Mouse (Mus musculus): ENCODE results near the gene Ntn4.
"Not testable (repeated sequence)": the region's sequence is repeated elsewhere in the genome, so short reads cannot be mapped to it uniquely, and the experiment has no call there.

Ntn4 gene

DNA sequence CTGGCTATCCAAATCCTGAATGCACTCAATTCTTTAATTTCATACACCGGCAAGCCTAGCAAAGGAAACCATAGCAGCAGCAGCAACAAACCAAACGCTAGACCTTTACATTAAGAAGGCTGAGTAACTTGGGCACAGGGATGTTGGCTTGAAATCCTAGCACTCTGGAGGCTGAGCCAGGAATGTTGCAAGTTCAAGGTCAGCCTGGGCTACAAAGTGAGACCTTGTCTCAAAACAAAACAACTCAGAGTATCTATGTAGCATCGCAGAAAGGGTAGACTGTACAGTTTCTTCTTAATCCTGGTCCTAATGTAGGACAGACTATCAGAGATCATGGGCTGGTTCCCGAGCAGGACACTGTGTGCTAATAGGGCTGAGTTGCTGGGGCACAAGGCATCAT is 43.4 kb downstream of the Ntn4 start:
- no peak for DNase-seq (ENCODE audit: low read depth, low spot score)

DNA sequence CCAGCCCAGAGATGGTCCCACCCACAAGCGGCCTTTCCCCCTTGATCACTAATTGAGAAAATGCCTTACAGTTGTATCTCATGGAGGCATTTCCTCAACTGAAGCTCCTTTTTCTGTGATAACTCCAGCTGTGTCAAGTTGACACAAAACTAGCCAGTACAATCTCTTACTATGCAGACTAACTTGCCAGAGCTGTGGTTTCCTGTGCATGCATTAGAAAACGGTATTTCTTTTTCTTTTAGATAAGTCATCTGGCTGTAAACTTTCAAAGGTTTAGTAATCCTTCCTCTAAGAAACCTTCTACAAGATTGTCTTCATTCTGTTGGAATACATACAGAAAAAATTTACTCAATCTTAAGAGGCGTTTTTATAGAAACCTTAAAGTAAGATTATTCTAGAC is 44.9 kb downstream of the Ntn4 start:
- not testable (repeated sequence) for DNase-seq (ENCODE audit: low read depth, low spot score)

DNA sequence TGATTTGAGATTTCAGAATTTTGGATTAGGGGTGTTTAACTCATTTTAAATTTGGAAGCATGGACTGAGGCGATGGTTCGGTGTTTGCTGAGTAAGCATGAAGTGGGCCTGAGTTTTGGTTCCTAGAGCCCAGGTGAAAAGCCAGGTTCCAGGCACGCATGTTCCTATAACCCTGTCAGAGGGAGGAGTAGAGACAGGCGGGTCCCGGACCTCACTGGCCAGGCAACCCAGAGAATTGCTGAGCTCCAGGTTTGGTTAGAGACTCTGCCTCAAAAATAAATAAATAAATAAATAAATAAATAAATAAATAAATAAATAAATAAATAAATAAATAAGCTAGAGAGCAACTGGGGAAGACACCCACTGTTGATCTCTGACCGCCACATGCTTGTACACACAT is 46.1 kb downstream of the Ntn4 start:
- DNase-seq (ENCODE audit: low read depth, low spot score), result no peak

DNA sequence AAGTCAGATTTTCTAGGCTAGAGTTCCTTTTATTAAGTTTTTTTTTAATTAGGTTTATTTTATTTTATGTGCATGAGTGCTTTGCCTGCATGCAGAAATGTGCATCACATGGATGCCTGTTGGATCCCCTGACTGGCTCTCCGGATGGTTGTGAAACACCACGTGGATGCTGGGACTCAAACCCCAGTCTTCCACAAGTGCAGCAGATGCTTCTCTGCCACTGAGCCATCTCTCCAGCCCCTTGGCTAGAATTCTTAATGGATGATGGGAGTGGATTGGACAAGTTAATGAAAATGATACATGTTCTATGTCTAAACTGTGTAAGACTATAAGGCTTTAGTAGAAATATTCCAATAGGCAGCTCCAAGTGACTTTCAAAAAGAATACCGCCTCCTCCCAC is 47.3 kb downstream of the Ntn4 start:
- no peak for DNase-seq (ENCODE audit: low read depth, low spot score)

DNA sequence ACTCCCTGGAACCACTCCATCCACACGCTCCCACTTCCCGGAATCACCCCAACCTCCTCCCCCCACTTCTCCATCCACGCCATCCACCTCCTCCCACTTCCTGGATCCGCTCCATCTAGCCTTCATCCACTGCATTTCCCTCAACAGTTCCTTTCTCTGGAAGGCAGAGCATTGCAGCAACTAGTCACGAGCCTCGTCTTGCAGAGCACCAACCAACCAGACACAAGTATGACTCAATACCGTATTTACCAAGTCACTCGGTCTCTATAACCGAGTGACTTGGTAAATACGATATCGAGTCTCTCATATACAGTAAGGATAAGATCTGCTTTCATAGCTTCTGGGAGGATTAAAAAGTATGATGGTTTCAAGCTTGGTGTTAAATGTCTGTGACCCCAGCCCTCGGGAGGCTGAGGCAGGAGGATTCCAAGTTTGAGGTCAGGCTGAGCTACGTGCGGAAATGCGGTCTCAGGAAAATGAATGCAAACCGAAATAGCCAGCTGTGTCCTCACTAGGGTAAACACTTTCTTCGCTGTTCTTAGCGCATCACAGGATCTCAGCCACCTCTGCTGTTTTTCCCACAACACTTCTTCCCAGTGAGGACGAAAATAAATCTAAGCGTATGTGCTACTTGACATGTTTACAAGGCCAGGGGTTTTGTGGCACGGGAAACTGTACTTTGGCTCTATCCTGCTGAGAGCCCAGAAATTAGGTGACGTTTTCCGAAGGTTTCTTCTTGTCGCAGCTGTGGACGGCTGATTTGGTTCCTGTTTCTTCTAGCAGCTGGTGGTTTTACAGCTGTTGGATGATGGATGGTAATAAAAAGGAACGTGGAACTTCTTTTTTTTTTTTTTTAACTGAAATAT is 48.1 kb downstream of the Ntn4 start:
- no peak for DNase-seq (ENCODE audit: low read depth, low spot score)

DNA sequence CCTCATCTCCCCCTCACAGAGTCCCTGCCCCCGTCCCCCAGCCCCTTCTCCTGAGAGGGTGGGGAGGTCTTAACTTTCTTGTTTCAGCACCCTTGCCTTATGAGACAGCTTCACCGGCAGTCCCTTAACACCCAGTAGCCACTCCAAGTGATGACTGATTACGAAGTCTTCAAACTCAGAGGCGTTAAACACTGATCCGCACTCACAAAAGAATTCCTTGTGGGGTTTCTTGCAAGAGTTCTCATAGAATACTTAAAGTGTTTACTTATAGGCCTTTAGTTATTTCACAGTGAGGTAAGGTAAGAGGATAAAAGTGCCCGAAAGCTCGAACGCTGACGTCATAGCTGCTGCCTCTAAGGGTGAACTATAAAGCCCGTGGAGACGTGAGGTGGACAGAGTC is 50.9 kb downstream of the Ntn4 start:
- DNase-seq (ENCODE audit: low read depth, low spot score), result no peak

DNA sequence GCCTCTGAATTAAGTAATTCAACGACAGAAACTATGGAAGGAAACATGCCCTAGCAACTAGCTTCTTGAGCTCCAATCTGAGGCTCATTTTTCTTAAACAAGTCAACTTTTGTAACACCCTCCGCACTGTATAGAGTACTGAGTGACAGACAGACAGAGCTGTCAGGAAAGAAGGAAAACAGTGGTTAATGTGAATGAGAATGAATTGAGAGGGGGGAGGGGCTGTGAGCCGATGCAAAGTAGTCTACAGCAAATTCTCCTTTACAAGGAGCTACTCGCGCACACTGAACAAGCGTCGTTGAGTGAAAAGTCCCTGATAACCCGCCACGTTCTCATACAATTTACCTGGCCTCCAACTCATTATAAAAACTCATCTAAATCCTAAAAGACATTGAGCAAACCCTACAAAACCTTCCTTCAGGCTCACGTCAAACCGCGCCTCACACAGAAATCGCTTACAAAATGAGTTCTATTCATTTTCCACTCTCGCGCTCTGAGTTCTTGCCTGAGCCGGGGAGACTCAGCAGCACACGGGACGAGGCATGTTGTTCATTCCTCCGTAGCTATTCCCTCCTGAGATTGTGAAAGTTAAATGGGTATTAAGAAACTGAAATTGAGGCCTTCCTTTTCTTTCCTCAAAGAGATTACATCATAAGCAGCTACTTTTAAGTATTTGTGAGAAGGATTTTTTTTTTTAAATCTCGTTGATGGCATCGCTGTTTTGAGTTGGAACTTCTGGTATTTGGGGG is 54.7 kb downstream of the Ntn4 start:
- no peak for DNase-seq (ENCODE audit: low read depth, low spot score)

DNA sequence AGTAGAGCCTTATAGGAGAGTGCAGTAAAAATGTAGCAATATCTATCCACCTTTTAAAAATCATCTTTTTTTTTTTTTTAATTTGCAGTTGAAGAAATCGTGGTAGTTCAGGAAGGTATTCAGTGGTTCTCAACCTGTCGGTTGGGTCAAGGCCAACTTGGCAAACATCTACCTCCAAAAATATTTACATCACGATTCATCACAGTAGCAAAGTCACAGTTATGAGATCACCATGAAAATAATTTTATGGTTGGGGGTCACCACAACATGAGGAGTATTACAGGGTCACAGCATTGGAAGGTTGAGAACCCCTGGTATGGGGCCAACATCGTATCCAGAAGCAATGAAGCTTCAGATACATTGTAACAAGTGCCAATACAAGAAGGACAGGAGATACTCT is 55.5 kb downstream of the Ntn4 start:
- no peak for DNase-seq (ENCODE audit: low read depth, low spot score)

DNA sequence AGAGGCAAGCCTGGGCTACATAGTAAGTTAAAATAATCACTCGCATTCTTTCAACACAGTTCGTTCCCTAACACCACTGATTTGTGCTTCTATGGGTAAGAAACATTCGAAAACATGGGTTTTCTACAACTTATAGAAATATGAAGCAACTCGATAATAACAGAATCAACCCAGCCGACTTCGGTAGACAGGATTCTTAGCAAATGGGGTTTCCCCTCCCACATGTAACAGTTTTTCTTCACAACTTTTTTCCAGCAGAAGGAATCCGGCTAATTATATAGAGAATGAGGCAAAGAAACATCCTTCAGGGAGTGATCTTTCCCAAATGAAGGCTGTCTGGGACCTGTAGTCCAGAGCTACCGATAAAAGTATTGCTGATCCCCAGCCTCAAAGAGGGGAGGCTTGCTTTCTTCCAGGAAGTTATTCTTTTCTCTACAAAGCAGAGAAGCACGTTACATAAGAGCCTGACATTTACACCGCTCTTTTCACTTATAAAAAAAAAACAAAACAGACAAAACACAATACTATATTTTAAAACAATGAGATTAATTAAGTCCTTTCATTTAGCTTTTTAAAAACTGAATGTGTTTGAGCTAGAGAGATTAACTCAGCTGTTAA is 57.5 kb downstream of the Ntn4 start:
- no peak for DNase-seq (ENCODE audit: low read depth, low spot score)

DNA sequence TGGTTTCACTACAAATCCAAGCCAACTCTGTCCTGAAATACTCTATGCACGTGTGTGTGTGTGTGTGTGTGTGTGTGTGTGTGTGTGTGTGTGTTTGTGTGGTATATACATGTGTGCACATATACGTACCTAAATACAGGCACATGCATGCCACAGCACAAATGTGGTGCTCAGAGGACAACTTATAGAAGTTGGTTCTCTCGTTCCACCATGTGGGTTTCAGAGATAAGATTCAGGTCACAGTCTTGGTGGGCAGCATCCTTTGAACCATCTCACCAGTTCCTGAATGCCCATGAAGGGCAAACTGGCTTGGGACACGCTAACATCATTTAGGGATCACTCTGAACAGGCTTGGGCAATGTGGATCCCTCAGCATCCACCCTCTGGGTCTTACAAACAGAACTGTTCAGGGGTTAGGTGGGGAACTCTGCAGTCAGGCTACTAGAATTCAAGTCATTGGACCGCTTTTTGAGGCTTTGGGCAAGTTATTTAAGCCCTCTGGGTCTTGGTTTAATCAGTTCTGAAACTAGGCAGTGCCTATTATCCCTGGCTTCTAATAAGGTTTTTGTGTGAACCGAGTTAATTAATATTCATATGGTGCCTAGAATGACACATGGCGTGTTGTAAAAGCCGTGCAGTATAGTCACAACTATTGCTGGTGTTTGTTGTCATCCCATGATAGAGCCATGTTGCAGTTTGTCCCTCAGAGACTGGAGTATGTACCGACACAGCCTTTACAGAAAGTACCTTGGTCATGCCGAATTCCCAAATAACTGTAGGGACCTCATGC is 59.4 kb downstream of the Ntn4 start:
- no peak for DNase-seq (ENCODE audit: low read depth, low spot score)

DNA sequence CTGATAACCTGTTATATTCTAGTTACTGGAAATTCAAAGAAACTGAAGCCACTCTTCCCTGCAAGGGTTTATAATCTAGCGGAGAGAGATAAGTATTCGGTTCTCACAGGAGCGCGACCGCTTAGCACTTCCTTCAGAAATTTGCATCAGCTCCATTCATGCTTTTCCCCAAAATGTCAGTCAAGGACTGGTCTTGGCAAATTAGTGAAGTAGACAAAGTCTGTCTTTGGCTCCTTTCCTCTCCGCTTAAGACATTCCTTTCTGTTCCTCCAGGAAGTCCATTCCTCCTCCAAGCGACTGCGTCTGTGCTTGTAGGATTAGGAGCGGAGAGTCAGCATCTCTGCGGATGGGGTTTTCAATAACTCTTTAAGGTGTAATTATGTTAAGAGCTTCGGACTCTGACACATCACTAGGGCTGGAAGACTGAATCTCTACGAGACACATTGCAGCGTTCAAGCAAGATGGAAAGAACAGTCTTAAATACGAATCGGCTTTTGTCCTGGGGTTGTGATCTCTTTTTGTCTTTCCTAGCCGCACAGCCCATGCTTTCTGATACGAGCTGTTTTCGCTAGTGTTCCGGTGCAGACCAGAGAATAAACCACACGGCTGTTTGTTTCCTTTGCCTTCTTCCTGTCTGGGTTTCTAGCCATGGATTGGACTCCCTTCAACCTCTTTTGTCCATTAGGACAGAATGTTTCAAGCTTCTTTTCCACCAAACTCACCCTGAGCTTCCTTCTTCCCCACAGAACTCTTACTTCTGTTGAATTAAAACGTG is 60.3 kb downstream of the Ntn4 start:
- no peak for DNase-seq (ENCODE audit: low read depth, low spot score)

DNA sequence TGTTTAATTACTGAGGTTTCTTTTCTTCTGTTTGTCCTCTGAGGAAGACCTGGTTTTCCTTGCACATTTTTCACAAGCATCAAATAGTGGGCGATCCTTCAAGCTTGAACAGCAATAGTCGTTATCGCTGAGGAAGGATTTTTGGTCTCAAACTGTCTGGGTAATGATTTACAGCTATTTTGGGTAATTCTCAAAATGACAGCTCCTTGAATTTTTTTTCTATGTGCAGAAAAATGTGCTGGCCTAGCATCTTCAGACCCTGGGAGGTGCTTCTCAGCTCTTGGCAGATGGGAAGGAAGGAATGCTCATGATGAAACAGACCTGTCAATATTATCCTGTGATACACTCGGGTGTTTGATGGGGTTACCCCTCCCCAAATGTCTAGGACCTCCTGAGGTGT is 63.5 kb downstream of the Ntn4 start:
- no peak for DNase-seq (ENCODE audit: low read depth, low spot score)

DNA sequence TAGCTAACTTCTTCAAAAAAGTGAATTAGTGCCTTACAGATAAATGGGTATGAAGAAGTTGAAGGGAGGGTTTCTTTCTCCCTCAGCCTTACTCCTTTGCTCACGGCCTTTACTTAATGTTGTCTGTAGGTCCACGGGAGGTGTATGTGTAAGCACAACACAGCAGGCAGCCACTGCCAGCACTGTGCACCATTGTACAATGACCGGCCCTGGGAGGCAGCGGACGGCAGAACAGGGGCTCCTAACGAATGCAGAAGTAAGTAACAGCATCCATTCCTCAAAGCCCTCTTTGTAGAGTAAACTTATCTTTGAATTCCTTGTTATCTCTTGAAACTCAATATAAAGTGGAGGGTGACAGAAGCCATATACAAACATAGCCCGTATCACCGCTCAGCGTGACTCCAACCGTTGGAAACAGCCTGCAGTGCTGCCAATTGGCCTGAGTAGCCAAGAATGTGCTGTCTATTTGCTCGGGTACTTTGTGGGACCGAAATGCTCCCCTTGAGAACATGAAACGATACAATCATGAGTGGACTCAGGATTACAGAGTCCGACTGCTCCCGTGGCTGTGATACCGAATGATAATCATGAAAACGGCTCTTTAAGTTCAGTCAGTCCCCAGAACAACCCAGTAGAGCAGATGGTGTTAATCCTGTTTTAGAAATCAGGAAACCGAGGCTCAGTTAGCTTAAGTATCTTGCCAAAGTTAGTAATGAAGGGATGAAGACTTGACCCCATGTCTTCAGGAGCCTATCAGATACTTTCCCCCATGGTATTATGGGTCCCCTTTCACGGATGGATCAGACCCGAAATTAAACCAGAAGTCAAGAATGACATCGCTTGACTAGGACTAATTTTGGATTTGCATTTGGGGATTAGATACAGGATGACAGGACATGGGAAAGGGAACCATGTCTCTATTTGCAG is 66.9 kb downstream of the Ntn4 start:
- no peak for DNase-seq (ENCODE audit: low read depth, low spot score)

DNA sequence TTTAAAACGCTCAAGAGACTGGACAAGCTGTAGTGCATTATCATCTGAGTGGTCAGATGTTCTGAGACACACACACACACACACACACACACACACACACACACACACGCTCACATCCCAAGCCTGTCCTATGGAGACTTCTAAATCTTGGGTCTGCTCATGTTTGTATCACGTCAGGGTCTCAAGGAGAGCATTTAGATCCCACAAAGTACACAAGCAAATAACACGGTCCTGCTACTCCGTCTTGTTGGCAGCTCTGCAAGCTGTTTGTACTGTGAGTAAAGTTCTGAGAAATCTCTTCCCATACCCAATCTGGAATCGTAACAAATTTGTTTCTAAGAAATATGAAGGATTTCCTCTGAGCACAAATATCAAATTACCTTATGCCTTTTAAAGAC is 67.6 kb downstream of the Ntn4 start:
- DNase-seq (ENCODE audit: low read depth, low spot score), result no peak

DNA sequence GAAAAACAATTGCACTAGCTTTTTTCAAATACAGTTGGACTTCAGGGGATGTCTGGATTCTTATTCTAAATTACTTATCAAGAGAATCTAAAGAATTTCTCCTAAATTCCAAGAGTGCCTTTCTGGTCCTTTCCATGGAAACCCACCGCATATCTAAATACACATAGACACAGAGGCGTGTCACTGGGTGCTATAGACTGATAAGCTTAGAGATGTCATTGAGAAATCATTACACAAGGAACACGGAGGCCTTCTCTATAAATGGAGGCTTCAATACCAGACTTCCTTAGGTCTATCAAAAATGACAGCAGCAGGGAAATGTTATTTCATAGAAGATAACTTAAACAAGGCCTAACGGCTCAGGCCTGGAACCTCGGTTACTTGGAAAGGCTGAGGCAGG is 68.0 kb downstream of the Ntn4 start:
- DNase-seq (ENCODE audit: low read depth, low spot score), result no peak

DNA sequence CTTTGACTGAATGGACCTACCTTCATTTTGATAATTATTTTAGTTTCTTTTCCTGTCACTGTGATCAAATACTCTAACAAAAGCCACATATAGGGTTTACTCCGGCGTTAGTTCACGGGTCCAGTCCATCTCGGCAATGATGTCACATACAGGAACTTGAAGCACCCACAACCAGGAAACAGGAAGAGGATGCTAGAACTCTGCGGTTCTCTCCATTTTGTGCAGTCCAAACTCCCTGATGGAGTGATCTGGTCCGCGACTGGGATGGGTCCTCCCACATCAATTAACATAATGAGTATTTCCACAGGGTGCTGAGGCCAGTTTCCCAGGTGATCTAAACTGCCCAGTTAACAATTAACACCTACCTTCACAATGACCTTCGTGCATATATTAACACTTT is 69.1 kb downstream of the Ntn4 start:
- no peak for DNase-seq (ENCODE audit: low read depth, low spot score)

DNA sequence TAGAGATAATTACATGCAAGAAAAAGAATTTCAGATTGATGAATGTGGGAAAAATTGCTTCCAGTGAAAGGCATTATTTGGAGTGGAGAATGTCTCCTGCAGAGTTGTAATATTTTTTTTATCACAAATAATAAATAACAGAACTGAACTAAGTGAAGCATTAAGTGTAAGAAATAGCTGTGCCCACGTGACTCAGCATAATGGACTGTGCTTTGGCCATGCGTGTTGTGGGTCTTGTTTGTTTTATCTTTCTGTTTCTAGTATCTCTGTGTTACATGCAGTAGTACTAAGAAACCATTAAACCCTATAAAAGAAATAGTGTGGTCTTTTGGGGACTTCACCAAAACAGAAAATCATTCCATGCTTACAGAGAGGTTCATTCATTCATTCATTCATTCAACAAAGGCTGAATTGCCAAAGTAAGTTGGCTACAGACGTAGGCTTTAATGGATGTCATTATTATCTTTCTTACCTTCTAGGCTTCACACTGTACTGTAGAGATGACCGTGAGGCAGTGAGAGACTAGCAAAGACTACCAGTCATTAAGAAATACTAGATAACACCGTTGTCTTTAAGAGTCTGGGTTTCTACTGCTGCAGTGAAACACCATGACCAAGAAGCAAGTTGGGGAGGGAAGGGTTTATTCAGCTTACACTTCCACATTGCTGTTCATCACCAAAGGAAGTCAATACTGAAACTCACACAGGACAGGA is 81.3 kb downstream of the Ntn4 start:
- DNase-seq (ENCODE audit: low read depth, low spot score), result no peak

DNA sequence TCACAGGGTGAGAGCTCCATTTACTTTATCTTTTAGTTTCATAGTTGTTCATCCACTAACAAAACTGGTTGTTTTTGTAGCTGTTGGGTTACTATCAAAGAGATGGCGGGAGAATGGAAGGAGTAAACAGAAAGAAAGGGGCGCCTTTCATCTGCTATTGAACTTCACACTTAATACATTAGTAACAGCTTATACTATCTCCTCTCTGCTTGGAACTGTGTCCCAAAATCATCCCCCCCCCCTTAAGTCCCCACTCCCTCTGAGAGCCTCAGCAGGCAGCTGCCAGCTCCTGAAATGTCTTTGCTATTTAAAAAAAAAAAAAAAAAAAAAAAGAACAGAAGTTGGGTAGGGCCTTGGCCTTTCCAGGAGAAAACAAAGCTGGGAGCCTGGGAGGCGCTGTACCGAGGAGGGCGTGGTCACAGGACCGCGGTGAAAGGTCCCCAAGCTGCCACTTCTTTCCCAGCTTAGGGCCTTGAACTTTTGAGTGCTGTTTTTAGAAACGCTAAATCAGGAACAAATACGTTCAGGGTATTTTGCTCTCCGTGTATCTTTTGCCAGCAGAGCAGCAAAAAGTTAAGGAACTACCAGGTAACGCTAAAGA is 83.6 kb downstream of the Ntn4 start:
- DNase-seq (ENCODE audit: low read depth, low spot score), result no peak

DNA sequence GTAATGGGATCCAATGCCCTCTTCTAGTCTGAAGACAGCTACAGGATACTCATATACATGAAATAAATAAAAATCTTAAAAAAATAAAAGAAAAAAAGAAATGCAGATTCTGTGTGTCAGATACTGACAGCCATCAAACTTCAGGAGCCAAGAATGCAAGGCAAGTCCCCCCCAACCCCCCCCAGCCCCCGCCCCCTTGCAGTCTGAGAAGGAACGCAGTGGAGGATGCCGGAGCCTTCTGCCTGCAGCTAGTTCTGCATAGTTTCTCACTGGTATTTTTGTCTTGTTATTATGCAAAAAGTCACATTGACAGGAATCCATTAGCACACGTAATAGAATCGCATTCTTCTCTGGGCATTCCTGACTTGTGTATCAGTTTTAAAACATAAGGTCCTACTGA is 87.7 kb downstream of the Ntn4 start:
- no peak for DNase-seq (ENCODE audit: low read depth, low spot score)

Measured in retina, postnatal 7 days (tissue).